Mouse (Mus musculus) Muller cell, postnatal 12 days (primary cell): ENCODE results near the gene Myo1h.
A peak's percentile ranks its signal among the peaks of the same experiment; 100 is the strongest.

Experiments used
- DNase-seq: peaks from one replicate; pipeline ENCODE4 v3.0.0-alpha.2; 2015; ENCODE audit errors: inconsistent ontology term

Myo1h gene

GRCm38 (mm10) chr5:114393169-114393568 is 104.2 kb downstream of the Myo1h start:
- peak; percentile 69 for DNase-seq

DNA sequence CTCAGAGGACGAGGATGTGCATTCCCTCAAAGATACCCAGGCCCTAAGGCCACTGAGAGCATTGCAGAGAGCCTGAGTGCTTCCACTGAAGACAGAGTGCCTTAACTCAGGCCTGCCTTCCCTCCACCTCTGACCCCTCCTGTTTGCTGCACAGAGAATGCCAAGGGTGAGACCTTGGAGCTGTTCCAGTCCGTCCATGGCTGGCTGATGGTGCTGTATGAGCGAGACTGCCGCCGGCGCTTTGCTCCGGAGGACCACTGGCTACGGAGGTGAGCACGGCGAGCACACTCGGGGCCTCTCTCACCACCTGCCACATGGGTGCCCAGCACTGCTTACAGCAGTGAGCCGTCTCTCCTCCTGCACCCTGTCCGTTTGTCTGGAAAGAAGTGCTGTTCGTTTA is 117.6 kb downstream of the Myo1h start:
- peak; percentile 6 for DNase-seq

DNA sequence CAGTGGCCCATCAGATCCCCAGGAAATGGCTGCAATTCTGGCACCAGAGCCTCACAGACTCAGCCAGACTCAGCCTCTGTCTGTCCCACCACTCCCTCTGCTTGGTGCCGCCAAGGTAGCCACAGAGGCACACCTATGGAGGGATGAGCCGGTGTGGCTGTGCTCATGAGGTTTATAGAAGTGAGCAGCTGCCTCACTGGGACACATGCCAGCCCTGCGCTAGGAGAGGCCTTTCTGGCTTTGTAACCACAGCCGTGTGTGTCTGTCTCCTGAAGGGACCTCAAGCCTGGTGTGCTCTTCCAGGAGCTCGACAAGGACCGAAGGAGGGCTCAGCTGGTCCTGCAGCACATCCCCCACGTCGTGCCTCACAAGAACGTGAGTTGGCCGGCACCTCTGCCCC is 118.3 kb downstream of the Myo1h start:
- DNase-seq = peak; percentile 57

- peak; percentile 82 for DNase-seq
These were observed 118.8 kb downstream of the Myo1h start for GRCm38 (mm10) chr5:114407810-114408209.

DNA sequence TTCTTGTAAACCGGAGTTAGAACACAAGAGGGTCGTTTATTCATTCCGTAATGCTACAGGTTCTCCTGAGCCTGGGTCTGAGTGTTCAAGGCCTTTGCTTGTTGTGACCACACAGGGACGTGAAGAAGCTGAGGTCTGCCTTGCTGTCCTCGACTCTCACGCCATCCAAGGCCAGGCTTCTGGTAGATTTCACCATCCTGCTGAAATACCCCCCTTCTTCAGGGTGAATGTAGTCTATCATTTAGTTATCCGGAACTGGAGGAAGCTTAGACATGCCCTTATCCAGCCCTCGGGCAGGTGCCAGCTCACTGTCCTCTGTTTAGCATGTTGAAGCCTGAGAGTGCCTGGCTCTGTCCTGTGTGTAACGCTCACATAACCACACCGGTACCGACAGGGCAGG is 119.9 kb downstream of the Myo1h start:
- DNase-seq = no peak

DNA sequence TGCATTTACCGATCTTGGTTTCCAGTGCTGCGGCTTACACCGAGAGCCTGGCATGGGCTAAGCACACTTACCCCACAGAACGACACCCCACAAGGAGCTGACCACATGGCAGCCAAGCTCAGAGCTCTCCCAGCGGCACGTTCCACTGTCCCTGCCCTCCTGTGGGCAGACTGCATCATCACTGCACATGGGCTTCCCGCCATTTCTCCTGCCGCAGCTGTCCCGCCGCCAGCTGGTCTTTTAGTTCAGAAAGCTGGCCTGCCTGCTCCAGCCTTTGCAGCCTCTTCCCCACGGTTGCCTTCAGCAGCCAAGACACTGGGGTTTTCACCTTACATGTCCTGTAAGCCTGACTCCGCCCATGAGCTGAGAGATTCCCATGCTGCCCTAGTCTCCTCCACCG is 121.5 kb downstream of the Myo1h start:
- no peak for DNase-seq

GRCm38 (mm10) chr5:114412361-114412998 is 123.5 kb downstream of the Myo1h start:
- no peak for DNase-seq

DNA sequence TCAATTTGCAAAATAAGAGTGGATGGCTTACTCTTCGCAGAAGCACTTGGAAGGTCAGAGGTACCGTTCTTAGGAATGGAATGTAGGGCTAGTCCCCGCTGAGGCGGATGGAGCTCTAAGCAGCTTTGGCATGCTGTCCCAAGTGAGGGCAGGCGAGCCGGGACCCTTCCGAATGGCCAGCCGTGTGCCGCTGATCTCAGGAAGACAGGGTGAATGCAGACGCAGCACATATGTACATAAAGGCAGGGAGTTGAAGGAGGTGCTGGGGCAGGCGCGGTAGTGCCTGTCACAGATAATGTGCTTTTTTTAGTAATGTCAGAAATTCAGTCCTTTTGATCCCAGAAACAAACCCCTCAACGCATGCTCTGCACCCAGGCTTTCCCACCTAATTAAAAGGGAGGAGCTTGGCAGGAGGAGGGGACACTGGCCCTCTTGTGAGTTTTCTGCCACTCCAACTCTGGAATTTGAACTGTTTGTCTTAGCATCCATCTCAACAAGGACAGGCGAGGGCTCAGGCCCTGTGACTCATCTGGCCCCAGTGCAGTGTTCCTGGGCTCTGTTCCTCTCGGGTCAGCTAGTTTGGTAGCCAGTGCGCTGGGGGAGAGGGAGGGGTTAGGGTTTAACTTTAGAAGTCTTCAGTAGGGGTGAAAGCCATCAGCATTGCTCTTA is 124.2 kb downstream of the Myo1h start:
- peak; percentile 95 for DNase-seq
